Mouse (Mus musculus) yolk sac, embryonic 10.5 days (tissue): ENCODE data around the gene Dync2li1.

Source experiments
- DNase-seq: peaks from one replicate; pipeline ENCODE4 v3.0.0-alpha.2; 2017; ENCODE audit warnings: low spot score

Dync2li1 gene

GRCm38 (mm10) chr17:84611500-84611899 lies 14.8 kb upstream of the Dync2li1 start:
- DNase-seq, result no peak

GRCm38 (mm10) chr17:84611971-84612370 lies 14.3 kb upstream of the Dync2li1 start:
- no peak for DNase-seq

GRCm38 (mm10) chr17:84615811-84616210 lies 10.5 kb upstream of the Dync2li1 start:
- DNase-seq, result no peak

- DNase-seq, result no peak
Observed at GRCm38 (mm10) chr17:84616526-84617074, 9.7 kb upstream of the Dync2li1 start.

GRCm38 (mm10) chr17:84617953-84618352 lies 8.3 kb upstream of the Dync2li1 start:
- DNase-seq, result no peak

GRCm38 (mm10) chr17:84619112-84619511 lies 7.2 kb upstream of the Dync2li1 start:
- no peak for DNase-seq

GRCm38 (mm10) chr17:84620076-84620475 lies 6.2 kb upstream of the Dync2li1 start:
- DNase-seq, result no peak

GRCm38 (mm10) chr17:84620610-84621009 lies 5.7 kb upstream of the Dync2li1 start:
- no peak for DNase-seq

- DNase-seq, result no peak
Observed at GRCm38 (mm10) chr17:84621209-84621608, 5.1 kb upstream of the Dync2li1 start.

- no peak for DNase-seq
Observed at GRCm38 (mm10) chr17:84622028-84622427, 4.3 kb upstream of the Dync2li1 start.

GRCm38 (mm10) chr17:84622873-84623272 lies 3.4 kb upstream of the Dync2li1 start:
- DNase-seq, result no peak

GRCm38 (mm10) chr17:84626857-84627305 lies 585 bp downstream of the Dync2li1 start:
- no peak for DNase-seq

- DNase-seq, result no peak
Observed at GRCm38 (mm10) chr17:84627721-84628120, 1.4 kb downstream of the Dync2li1 start.

- no peak for DNase-seq
Observed at GRCm38 (mm10) chr17:84628611-84629010, 2.3 kb downstream of the Dync2li1 start.

- DNase-seq, result no peak
Observed at GRCm38 (mm10) chr17:84631836-84632235, 5.5 kb downstream of the Dync2li1 start.

GRCm38 (mm10) chr17:84633443-84633842 lies 7.1 kb downstream of the Dync2li1 start:
- no peak for DNase-seq

- DNase-seq, result no peak
Observed at GRCm38 (mm10) chr17:84636328-84636727, 10.0 kb downstream of the Dync2li1 start.

GRCm38 (mm10) chr17:84637971-84638370 lies 11.7 kb downstream of the Dync2li1 start:
- DNase-seq, result no peak

GRCm38 (mm10) chr17:84639796-84640378 lies 13.6 kb downstream of the Dync2li1 start:
- no peak for DNase-seq

- no peak for DNase-seq
Observed at GRCm38 (mm10) chr17:84641893-84642292, 15.6 kb downstream of the Dync2li1 start.

GRCm38 (mm10) chr17:84642324-84642723 lies 16.0 kb downstream of the Dync2li1 start:
- no peak for DNase-seq

- no peak for DNase-seq
Observed at GRCm38 (mm10) chr17:84644292-84645050, 18.2 kb downstream of the Dync2li1 start.

- no peak for DNase-seq
Observed at GRCm38 (mm10) chr17:84645119-84645518, 18.8 kb downstream of the Dync2li1 start.
